8 mouse cellular contexts compared by ENCODE assay signal in genomic region chr11:74838441-74838840, GRCm38 (mm10). TPM values are rescaled to one million over a fixed set of nuclear protein-coding genes. Genes with fewer than 3 reads are reported as not detected.
DNase-seq lines count a peak whose midpoint lies in the region; ATAC-seq and TF ChIP-seq lines count a peak whose summit lies in the region.

No protein-coding gene starts in this region.

- H3K36me3 ChIP-seq in embryonic facial prominence, embryonic 15.5 days, result peaks cover 22% of the 10 kb centered on the region; the same call in 1 of the 2 replicates
- peaks cover 16% of the 10 kb centered on the region; the same call in 1 of the 2 replicates for H3K36me3 ChIP-seq in kidney, embryonic 14.5 days (ENCODE audit: control insufficient read depth, insufficient read depth, low read length)
- peaks cover 30% of the 10 kb centered on the region for H3K36me3 ChIP-seq in limb, embryonic 15.5 days
- peaks cover 19% of the 10 kb centered on the region; the same call in 1 of the 2 replicates for H3K36me3 ChIP-seq in midbrain, postnatal 0 days (ENCODE audit: insufficient read depth, low read length)

- DNase-seq in B cell, adult 2 months, result peak; percentile 97 to 98
- DNase-seq in heart, adult 9 months (ENCODE audit: low spot score in 2 of 2), result peak; percentile 95 to 97
- DNase-seq in midbrain, postnatal 0 days (ENCODE audit: low spot score), result peak; percentile 88
- DNase-seq in spleen, postnatal 4 days (ENCODE audit: low spot score in 2 of 2), result peak; percentile 95 to 96

- under 1% methylated on average over 35 of the region's 35 CpGs for WGBS in bone marrow, adult 2 months
- under 1% methylated on average over 35 of the region's 35 CpGs for WGBS in embryonic facial prominence, embryonic 15.5 days
- under 1% methylated on average over 33 of the region's 35 CpGs for WGBS in kidney, embryonic 14.5 days
- WGBS in limb, embryonic 15.5 days, result 0% methylated on average over 35 of the region's 35 CpGs
- WGBS in midbrain, postnatal 0 days, result under 1% methylated on average over 35 of the region's 35 CpGs

- peak overlapping the region; percentile 70 for H3K4me3 ChIP-seq in bone marrow, adult 2 months (replicated peaks; ENCODE audit: control insufficient read depth, low read depth, low read length)
- H3K4me3 ChIP-seq in embryonic facial prominence, embryonic 15.5 days (replicated peaks), result peak overlapping the region; percentile 57
- peak overlapping the region; percentile 51 for H3K4me3 ChIP-seq in kidney, embryonic 14.5 days (ENCODE audit: low read length)
- peak overlapping the region; percentile 56 for H3K4me3 ChIP-seq in limb, embryonic 15.5 days
- peak overlapping the region; percentile 54 for H3K4me3 ChIP-seq in midbrain, postnatal 0 days (ENCODE audit: low read depth, low read length)

- TF ChIP-seq POLR2A in bone marrow, adult 2 months (IDR thresholded peaks at IDR 0.05; ENCODE audit: borderline replicate concordance, control insufficient read depth, low read depth, low read length), result peak; percentile 59; the same call in 1 of the 2 replicates

- peak overlapping the region; percentile 47 for H3K9ac ChIP-seq in embryonic facial prominence, embryonic 15.5 days
- H3K9ac ChIP-seq in kidney, embryonic 14.5 days (ENCODE audit: low read depth, low read length), result peak overlapping the region; percentile 62; the same call in 1 of the 2 replicates
- peak overlapping the region; percentile 50 for H3K9ac ChIP-seq in limb, embryonic 15.5 days
- peak overlapping the region; percentile 67 for H3K9ac ChIP-seq in midbrain, postnatal 0 days (replicated peaks; ENCODE audit: low read length, poor library complexity, severe bottlenecking)

- H3K4me2 ChIP-seq in embryonic facial prominence, embryonic 15.5 days (replicated peaks), result peak overlapping the region; percentile 75
- peak overlapping the region; percentile 82 for H3K4me2 ChIP-seq in kidney, embryonic 14.5 days (replicated peaks; ENCODE audit: low read depth, low read length)
- H3K4me2 ChIP-seq in limb, embryonic 15.5 days, result peak overlapping the region; percentile 82
- peak overlapping the region; percentile 85 for H3K4me2 ChIP-seq in midbrain, postnatal 0 days (ENCODE audit: low read depth, low read length, poor library complexity, severe bottlenecking)

- peak overlapping the region; percentile 96 for H3K27ac ChIP-seq in bone marrow, adult 2 months (ENCODE audit: control insufficient read depth, insufficient read depth, low read depth, low read length, poor library complexity)
- peak overlapping the region; percentile 96 for H3K27ac ChIP-seq in embryonic facial prominence, embryonic 15.5 days (replicated peaks)
- H3K27ac ChIP-seq in kidney, embryonic 14.5 days (ENCODE audit: low read depth, low read length), result peak overlapping the region; percentile 93
- peak overlapping the region; percentile 97 for H3K27ac ChIP-seq in limb, embryonic 15.5 days
- H3K27ac ChIP-seq in midbrain, postnatal 0 days (ENCODE audit: low read depth, low read length), result peak overlapping the region; percentile 85

- no peaks in the 10 kb centered on the region for H3K9me3 ChIP-seq in embryonic facial prominence, embryonic 15.5 days (replicated peaks)
- H3K9me3 ChIP-seq in kidney, embryonic 14.5 days (ENCODE audit: control insufficient read depth, low read length), result no peaks in the 10 kb centered on the region
- no peaks in the 10 kb centered on the region for H3K9me3 ChIP-seq in limb, embryonic 15.5 days
- H3K9me3 ChIP-seq in midbrain, postnatal 0 days (ENCODE audit: low read length), result no peaks in the 10 kb centered on the region

- peaks cover 5% of the 10 kb centered on the region for H3K4me1 ChIP-seq in bone marrow, adult 2 months (ENCODE audit: control insufficient read depth, insufficient read depth, low read length)
- H3K4me1 ChIP-seq in embryonic facial prominence, embryonic 15.5 days, result peaks cover 57% of the 10 kb centered on the region
- peaks cover 41% of the 10 kb centered on the region for H3K4me1 ChIP-seq in kidney, embryonic 14.5 days (ENCODE audit: control insufficient read depth, insufficient read depth, low read length)
- H3K4me1 ChIP-seq in limb, embryonic 15.5 days, result peaks cover 59% of the 10 kb centered on the region
- H3K4me1 ChIP-seq in midbrain, postnatal 0 days (ENCODE audit: insufficient read depth, low read length), result peaks cover 7% of the 10 kb centered on the region

- peak; percentile 79 for ATAC-seq in embryonic facial prominence, embryonic 15.5 days (ENCODE audit: insufficient number of reproducible peaks, low FRiP score, low TSS enrichment, low read depth)
- peak; percentile 61 for ATAC-seq in kidney, embryonic 14.5 days (ENCODE audit: low FRiP score, low TSS enrichment)
- ATAC-seq in limb, embryonic 15.5 days (ENCODE audit: insufficient number of reproducible peaks, low FRiP score, low TSS enrichment, low read depth), result peak; percentile 72
- peak; percentile 79 for ATAC-seq in midbrain, postnatal 0 days (ENCODE audit: low FRiP score)

- H3K27me3 ChIP-seq in embryonic facial prominence, embryonic 15.5 days, result no peaks in the 10 kb centered on the region
- no peaks in the 10 kb centered on the region for H3K27me3 ChIP-seq in kidney, embryonic 14.5 days (ENCODE audit: control insufficient read depth, insufficient read depth, low read length)
- H3K27me3 ChIP-seq in limb, embryonic 15.5 days, result no peaks in the 10 kb centered on the region
- H3K27me3 ChIP-seq in midbrain, postnatal 0 days (ENCODE audit: insufficient read depth, low read length), result no peaks in the 10 kb centered on the region

- no peak for TF ChIP-seq CTCF in bone marrow, adult 2 months (IDR thresholded peaks at IDR 0.05; ENCODE audit: control insufficient read depth, insufficient read depth, low read length)
- no peak for TF ChIP-seq CTCF in midbrain, postnatal 0 days (IDR thresholded peaks at IDR 0.05)

RNA-seq across cellular contexts. Expression of gene Mnt, which starts 7.7 kb away (rescaled TPM):
- 9.6 and 20.3 TPM in 2 replicates for polyA plus RNA-seq in bone marrow, adult 2 months (2011; ENCODE audit: insufficient read depth, insufficient read length, low replicate concordance, missing spikeins)
- polyA plus RNA-seq in embryonic facial prominence, embryonic 15.5 days (2015; fragmentation: Nextera tagmentation; extraction: Ambion mirVana), result 6.3 and 6.9 TPM in 2 replicates
- 4.9 and 6.6 TPM in 2 replicates for polyA plus RNA-seq in kidney, embryonic 14.5 days (2014; fragmentation: Nextera tagmentation; extraction: Ambion mirVana)
- 5.1 and 5.4 TPM in 2 replicates for polyA plus RNA-seq in limb, embryonic 15.5 days (2015; fragmentation: Nextera tagmentation; extraction: Ambion mirVana)
- total RNA-seq in midbrain, postnatal 0 days (2014; rRNA removed), result 17.6 and 18.6 TPM in 2 replicates
- polyA plus RNA-seq in midbrain, postnatal 0 days (2015; fragmentation: Nextera tagmentation; extraction: Ambion mirVana), result 7.4 and 8.4 TPM in 2 replicates

RNA-seq across cellular contexts. Expression of gene Sgsm2, which starts 58.4 kb away (rescaled TPM):
- polyA plus RNA-seq in bone marrow, adult 2 months (2011; ENCODE audit: insufficient read depth, insufficient read length, low replicate concordance, missing spikeins), result 1.9 and 4.8 TPM in 2 replicates
- polyA plus RNA-seq in embryonic facial prominence, embryonic 15.5 days (2015; fragmentation: Nextera tagmentation; extraction: Ambion mirVana), result 5.8 and 6.8 TPM in 2 replicates
- polyA plus RNA-seq in kidney, embryonic 14.5 days (2014; fragmentation: Nextera tagmentation; extraction: Ambion mirVana), result 4.4 and 5.7 TPM in 2 replicates
- 5.8 and 6.6 TPM in 2 replicates for polyA plus RNA-seq in limb, embryonic 15.5 days (2015; fragmentation: Nextera tagmentation; extraction: Ambion mirVana)
- 49.1 and 62.8 TPM in 2 replicates for total RNA-seq in midbrain, postnatal 0 days (2014; rRNA removed)
- 28.1 and 28.8 TPM in 2 replicates for polyA plus RNA-seq in midbrain, postnatal 0 days (2015; fragmentation: Nextera tagmentation; extraction: Ambion mirVana)

RNA-seq across cellular contexts. Expression of gene Tsr1, which starts 59.4 kb away (rescaled TPM):
- 10.7 and 21.4 TPM in 2 replicates for polyA plus RNA-seq in bone marrow, adult 2 months (2011; ENCODE audit: insufficient read depth, insufficient read length, low replicate concordance, missing spikeins)
- 41.2 and 41.8 TPM in 2 replicates for polyA plus RNA-seq in embryonic facial prominence, embryonic 15.5 days (2015; fragmentation: Nextera tagmentation; extraction: Ambion mirVana)
- 41.7 and 54.8 TPM in 2 replicates for polyA plus RNA-seq in kidney, embryonic 14.5 days (2014; fragmentation: Nextera tagmentation; extraction: Ambion mirVana)
- polyA plus RNA-seq in limb, embryonic 15.5 days (2015; fragmentation: Nextera tagmentation; extraction: Ambion mirVana), result 45.4 and 46.6 TPM in 2 replicates
- total RNA-seq in midbrain, postnatal 0 days (2014; rRNA removed), result 23.6 and 28.6 TPM in 2 replicates
- 21.2 and 22.9 TPM in 2 replicates for polyA plus RNA-seq in midbrain, postnatal 0 days (2015; fragmentation: Nextera tagmentation; extraction: Ambion mirVana)

Comparison
In these comparisons a context has a peak if more than half of its experiments do, and no peak if none do; other contexts are left out.
1. Peak in every context shown above with its lines: DNase-seq, ATAC-seq, H3K4me3 ChIP-seq and H3K27ac ChIP-seq.